Mouse (Mus musculus) kidney, embryonic 15.5 days (tissue): ENCODE results near the gene Mrpl2. TPM values are rescaled to one million over a fixed set of nuclear protein-coding genes. Genes with fewer than 3 reads are reported as not detected.
A peak's percentile ranks its signal among the peaks of the same experiment; 100 is the strongest.

Experiments
- ATAC-seq: fragments of 200-750 bp; cut with Nextera tagmentation; replicated peaks from 2 replicates; pipeline ENCODE4 v1.8.0; 2017; ENCODE audit warnings: moderate TSS enrichment; ENCODE audit not compliant: low FRiP score
- H3K27ac ChIP-seq: fragments of 300-500 bp; sonication (generic); 2 replicates; pipeline ENCODE4 v1.5.1; 2015; ENCODE audit warnings: mild to moderate bottlenecking, inconsistent platforms
- H3K27me3 ChIP-seq: fragments of 300-500 bp; sonication (generic); 2 replicates; pipeline ENCODE4 v1.6.1; 2015; ENCODE audit warnings: inconsistent platforms
- H3K36me3 ChIP-seq: fragments of 300-500 bp; sonication (generic); 2 replicates; pipeline ENCODE4 v1.6.1; 2015; ENCODE audit warnings: inconsistent platforms
- H3K4me1 ChIP-seq: fragments of 300-500 bp; sonication (generic); 2 replicates; pipeline ENCODE4 v1.6.1; 2015; ENCODE audit warnings: inconsistent platforms
- H3K4me2 ChIP-seq: fragments of 300-500 bp; sonication (generic); 2 replicates; pipeline ENCODE4 v1.6.1; 2015; ENCODE audit warnings: moderate library complexity, mild to moderate bottlenecking, inconsistent platforms
- H3K4me3 ChIP-seq: fragments of 300-500 bp; sonication (generic); replicated peaks from 2 replicates; pipeline ENCODE4 v1.5.1; 2015; ENCODE audit warnings: mild to moderate bottlenecking, inconsistent platforms
- H3K9ac ChIP-seq: fragments of 300-500 bp; sonication (generic); 2 replicates; pipeline ENCODE4 v1.6.1; 2015; ENCODE audit warnings: mild to moderate bottlenecking, inconsistent platforms
- H3K9me3 ChIP-seq: fragments of 300-500 bp; sonication (generic); replicated peaks from 2 replicates; pipeline ENCODE4 v1.6.1; 2016; ENCODE audit warnings: inconsistent platforms
- WGBS: fragments of 180-500 bp; shearing (Covaris S2); methylation state at CpG from one replicate; pipeline ENCODE4 v1.1.7; 2015; ENCODE audit warnings: mixed read lengths; 5-methylcytosine and 5-hydroxymethylcytosine counted together
- polyA plus RNA-seq: library from polyadenylated mRNA; unstranded; fragments of >200 nt; fragmentation: Nextera tagmentation; extraction: Ambion mirVana; gene quantifications from 2 replicates; pipeline ENCODE4 v1.2.1, GENCODE M21; 2015

Gene Mrpl2
- polyA plus RNA-seq, 1 experiment from 2014 or later, result 124 TPM

DNA sequence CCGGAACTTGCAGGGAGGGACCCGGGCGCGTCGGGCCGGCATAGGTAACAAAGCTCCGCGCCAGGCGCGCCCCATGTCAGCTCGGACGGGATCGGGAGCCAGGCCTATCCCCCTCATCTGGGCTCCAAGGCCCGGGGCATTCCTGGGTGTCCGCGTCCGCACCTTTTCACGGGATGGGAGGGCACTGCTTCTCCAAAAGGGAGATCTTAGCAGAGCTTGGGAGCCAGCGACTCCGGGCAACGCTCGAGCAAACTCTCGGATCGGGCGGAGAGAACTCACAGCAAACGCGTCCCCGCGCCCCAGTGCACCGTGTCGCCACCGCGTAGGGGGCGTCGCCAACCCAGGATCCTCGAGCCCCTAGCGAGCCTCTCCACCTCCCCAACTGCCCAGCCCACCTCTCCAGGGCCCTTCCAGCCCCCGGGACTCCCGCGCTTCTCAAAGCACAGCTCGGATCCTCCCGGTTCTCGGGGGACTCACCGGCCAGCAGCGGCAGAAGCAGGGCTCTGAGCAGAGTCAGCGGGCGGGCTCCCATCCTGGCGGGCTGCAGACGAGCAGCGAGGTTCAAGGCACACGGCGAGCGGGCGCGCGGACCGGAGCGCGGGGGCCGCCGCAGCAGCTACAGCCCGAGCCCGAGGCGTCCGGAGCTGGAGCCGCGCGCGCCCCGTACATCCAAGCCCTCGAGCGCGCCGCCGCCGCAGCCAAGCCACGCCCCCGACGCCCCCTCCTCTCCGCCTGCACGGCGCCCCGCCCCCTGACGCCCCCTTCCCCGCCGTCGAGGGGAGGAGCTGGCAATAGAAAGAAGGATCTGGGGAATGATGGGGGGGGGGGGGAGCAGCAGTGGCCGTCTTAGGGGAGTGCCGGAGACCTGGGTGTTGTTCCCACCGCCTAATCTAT lies 17.0 kb upstream of the Mrpl2 start, which contains the start of gene Ptk7:
Ptk7 (minus strand) TSS at position 714 of the 894 bp plus-strand sequence.
- WGBS, result under 1% methylated on average over 89 of the region's 90 CpGs

GRCm38 (mm10) chr17:46629685-46630441 lies 16.2 kb upstream of the Mrpl2 start:
- Histone ChIP-seq H3K4me3 (peak overlapping the region; percentile 89), H3K9ac (peak overlapping the region; percentile 99; the same call in 1 of the 2 replicates), H3K4me2 (peak overlapping the region; percentile 71), H3K4me1 (peaks cover 59% of the 10 kb centered on the region), H3K36me3 (peaks cover 30% of the 10 kb centered on the region; the same call in 1 of the 2 replicates), H3K27ac (peak overlapping the region; percentile 98), H3K9me3 (no peaks in the 10 kb centered on the region), H3K27me3 (no peaks in the 10 kb centered on the region)
- peak; percentile 88 for ATAC-seq
- 10% methylated on average over 11 of the region's 12 CpGs for WGBS

More for the DNA sequence above, 17.0 kb upstream of the Mrpl2 start, which contains the start of gene Ptk7:
- peak; percentile 68 for ATAC-seq
- Histone ChIP-seq H3K4me3 (peak within 1 kb of the TSS; percentile 89), H3K27me3 (no peaks in the 10 kb centered on the region), H3K36me3 (peaks cover 24% of the 10 kb centered on the region; the same call in 1 of the 2 replicates), H3K4me1 (peaks cover 68% of the 10 kb centered on the region), H3K9me3 (no peaks in the 10 kb centered on the region), H3K27ac (peak within 1 kb of the TSS; percentile 98), H3K9ac (peak within 1 kb of the TSS; percentile 99), H3K4me2 (peak within 1 kb of the TSS; percentile 71)

DNA sequence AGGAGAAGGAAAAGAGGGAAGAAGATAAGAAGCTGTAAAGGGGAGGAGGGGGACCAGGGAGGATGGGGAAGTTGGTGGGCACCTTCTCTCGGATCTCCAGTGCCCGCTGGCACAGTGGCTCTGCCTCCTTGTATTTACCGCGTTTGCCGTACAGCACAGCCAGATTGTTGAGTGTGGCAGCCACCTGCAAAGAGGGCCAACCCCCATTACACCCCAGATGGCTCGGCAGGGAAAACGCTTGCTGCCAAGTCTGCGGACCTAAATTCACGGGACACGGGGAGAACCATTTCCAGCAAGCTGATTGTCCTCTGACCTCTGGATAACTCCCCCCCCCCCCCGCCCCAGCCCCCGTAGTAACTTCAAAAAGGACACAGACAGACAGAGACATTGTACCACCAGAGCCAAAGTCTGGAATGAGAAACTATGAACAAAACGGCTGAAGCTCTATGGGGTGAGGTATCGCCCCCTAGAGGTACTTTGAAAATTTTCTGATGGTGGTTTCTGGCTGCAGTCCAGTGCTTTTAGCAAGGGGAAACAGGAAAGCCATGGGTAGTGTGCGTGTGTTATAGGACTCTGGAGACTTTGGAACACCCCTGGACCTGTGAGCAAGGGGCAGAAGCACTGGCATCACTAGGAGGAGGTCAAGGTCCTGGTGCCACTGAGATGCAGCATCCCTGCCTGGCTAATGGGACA lies 9.1 kb upstream of the Mrpl2 start:
- Histone ChIP-seq H3K9me3 (no peaks in the 10 kb centered on the region), H3K4me1 (peaks cover 21% of the 10 kb centered on the region), H3K4me3 (peak overlapping the region; percentile 15; the same call in 1 of the 2 replicates), H3K4me2 (peak overlapping the region; percentile 50), H3K36me3 (peaks cover 65% of the 10 kb centered on the region), H3K9ac (no peak overlapping the region), H3K27ac (no peak overlapping the region), H3K27me3 (no peaks in the 10 kb centered on the region)
- WGBS, result 15% methylated on average over 15 of the region's 15 CpGs
- ATAC-seq, result 0 out of 2 replicates have a peak, but pooled peaks have one; percentile 17

DNA sequence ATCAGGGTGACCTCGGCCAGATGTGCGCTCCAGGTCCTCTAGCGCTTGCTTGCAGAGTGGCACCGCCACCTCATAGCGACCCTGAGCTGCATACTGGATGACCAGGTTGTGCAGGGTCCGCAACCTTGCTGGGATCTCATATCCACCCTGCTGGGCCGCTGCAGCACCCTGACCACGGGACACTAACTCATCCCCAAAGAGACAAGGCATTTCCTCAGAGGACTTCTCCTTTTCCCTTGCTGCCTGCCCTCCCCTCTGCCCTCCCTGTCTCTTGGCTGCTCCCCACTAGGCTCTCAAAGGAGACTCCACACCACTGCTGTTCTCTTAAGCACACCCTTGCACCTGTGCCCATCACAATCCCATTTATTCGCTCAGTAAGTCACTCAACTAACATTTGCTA lies 6.1 kb upstream of the Mrpl2 start:
- Histone ChIP-seq H3K36me3 (peaks cover 47% of the 10 kb centered on the region), H3K4me2 (no peak overlapping the region), H3K27ac (peak overlapping the region; percentile 1; the same call in 1 of the 2 replicates), H3K9ac (no peak overlapping the region), H3K27me3 (no peaks in the 10 kb centered on the region), H3K4me1 (peaks cover 31% of the 10 kb centered on the region), H3K4me3 (no peak overlapping the region), H3K9me3 (no peaks in the 10 kb centered on the region)
- 56% methylated on average over 9 of the region's 9 CpGs for WGBS
- ATAC-seq, result no peak

DNA sequence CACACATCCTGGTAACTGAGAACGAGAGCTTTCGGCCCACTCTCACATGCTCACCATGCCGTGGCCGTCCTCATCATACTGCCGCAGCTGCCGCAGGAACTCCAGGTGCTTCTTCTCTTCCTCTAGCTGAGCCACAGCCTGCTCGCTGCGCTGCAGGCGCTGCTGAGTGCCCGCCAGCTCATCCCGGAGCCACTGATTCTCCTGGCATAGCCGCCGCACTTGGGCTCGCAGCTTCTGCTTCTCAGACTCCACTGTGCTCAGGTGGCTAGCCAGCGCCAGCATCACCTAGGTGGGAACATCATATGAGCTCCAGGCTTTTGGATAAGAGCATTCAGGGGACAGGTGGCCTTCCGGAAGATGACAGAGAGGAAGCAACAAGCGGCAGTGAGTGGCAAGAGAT lies 4.0 kb upstream of the Mrpl2 start:
- Histone ChIP-seq H3K27ac (no peak overlapping the region), H3K36me3 (peaks cover 39% of the 10 kb centered on the region), H3K4me3 (no peak overlapping the region), H3K4me2 (no peak overlapping the region), H3K9me3 (no peaks in the 10 kb centered on the region), H3K4me1 (peaks cover 34% of the 10 kb centered on the region), H3K27me3 (no peaks in the 10 kb centered on the region), H3K9ac (no peak overlapping the region)
- 90% methylated on average over 17 of the region's 17 CpGs for WGBS
- ATAC-seq, result no peak

DNA sequence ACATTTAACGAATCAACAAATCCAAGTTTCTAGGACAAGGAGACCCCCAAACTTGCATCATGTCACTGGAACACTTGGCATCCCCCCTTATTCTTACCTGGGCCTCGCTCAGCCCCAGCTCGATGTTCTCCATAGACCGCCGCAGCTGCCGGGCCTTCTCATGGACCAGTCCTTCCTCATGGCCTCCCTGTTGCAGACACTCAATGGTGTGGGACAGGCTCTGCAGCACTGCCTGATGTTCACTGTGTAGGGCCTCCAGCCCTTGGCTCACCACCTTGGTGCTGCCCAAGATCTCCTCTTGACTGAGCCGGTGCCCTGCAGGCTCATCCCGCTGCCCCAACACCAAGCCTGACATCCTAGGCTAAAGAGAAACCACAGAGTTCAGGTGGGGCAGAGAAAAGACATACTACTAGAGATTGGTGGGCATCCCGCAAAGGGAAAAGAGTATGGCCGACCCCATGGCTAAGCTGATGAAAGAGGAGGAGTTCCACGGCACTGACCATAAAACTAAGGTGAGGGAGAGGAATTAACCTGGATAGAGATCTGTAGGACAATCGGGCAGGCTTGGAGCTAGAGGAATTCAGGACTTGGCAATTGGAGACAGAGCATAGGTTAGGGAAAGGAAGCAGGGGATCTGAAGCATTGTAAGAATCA lies 1.8 kb upstream of the Mrpl2 start:
- Histone ChIP-seq H3K9me3 (no peaks in the 10 kb centered on the region), H3K27me3 (no peaks in the 10 kb centered on the region), H3K27ac (peak overlapping the region; percentile 85), H3K4me3 (peak overlapping the region; percentile 89), H3K4me1 (peaks cover 32% of the 10 kb centered on the region), H3K9ac (peak overlapping the region; percentile 71; the same call in 1 of the 2 replicates), H3K36me3 (peaks cover 46% of the 10 kb centered on the region), H3K4me2 (peak overlapping the region; percentile 93)
- 81% methylated on average over 12 of the region's 12 CpGs for WGBS
- no peak for ATAC-seq

GRCm38 (mm10) chr17:46644916-46645475 lies 1.0 kb upstream of the Mrpl2 start:
- ATAC-seq, result peak; percentile 30
- Histone ChIP-seq H3K4me2 (peak overlapping the region; percentile 93), H3K27ac (peak overlapping the region; percentile 85), H3K4me3 (peak overlapping the region; percentile 89), H3K9me3 (no peaks in the 10 kb centered on the region), H3K9ac (peak overlapping the region; percentile 71), H3K4me1 (peaks cover 32% of the 10 kb centered on the region), H3K27me3 (no peaks in the 10 kb centered on the region), H3K36me3 (peaks cover 40% of the 10 kb centered on the region)
- 3% methylated on average over 11 of the region's 11 CpGs for WGBS

- H3K27me3 ChIP-seq, result no peaks in the 10 kb centered on the region
- ATAC-seq, result no peak
Measured at GRCm38 (mm10) chr17:46646322-46646662, 263 bp downstream of the Mrpl2 start.

DNA sequence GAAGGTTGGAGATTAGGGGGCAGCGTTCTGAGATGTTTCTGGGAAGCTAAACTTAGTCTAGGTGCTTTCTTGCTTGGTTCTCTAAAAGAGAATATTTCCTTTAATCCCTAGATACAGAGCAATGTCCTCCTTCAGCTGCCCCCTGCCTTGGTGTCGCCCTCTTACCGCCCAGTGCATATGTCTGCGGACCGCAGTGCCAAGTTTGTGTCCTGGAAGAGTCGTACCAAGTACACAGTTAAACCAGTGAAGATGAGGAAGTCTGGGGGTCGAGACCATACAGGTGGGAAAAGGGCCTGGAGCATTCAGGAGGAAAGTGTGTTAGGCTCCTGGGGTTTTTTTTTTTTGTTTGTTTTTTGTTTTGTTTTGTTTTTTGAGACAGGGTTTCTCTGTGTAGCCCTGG lies 1.2 kb downstream of the Mrpl2 start:
- no peaks in the 10 kb centered on the region for H3K27me3 ChIP-seq
- no peak overlapping the region for H3K27ac ChIP-seq
- H3K9ac ChIP-seq, result no peak overlapping the region
- no peaks in the 10 kb centered on the region for H3K9me3 ChIP-seq
- WGBS, result 91% methylated on average over 7 of the region's 7 CpGs
- peaks cover 17% of the 10 kb centered on the region for H3K36me3 ChIP-seq
- ATAC-seq, result no peak
- peak overlapping the region; percentile 76; the same call in 1 of the 2 replicates for H3K4me2 ChIP-seq
- peaks cover 46% of the 10 kb centered on the region for H3K4me1 ChIP-seq
- H3K4me3 ChIP-seq, result peak overlapping the region; percentile 89

More at GRCm38 (mm10) chr17:46646322-46646662, 263 bp downstream of the Mrpl2 start:
- Histone ChIP-seq H3K4me2 (peak overlapping the region; percentile 76), H3K9ac (peak overlapping the region; percentile 78), H3K27ac (peak overlapping the region; percentile 84), H3K9me3 (no peaks in the 10 kb centered on the region), H3K36me3 (peaks cover 27% of the 10 kb centered on the region), H3K4me1 (peaks cover 36% of the 10 kb centered on the region), H3K4me3 (peak overlapping the region; percentile 89)
- under 1% methylated on average over 19 of the region's 19 CpGs for WGBS

GRCm38 (mm10) chr17:46648436-46648835 lies 2.4 kb downstream of the Mrpl2 start:
- Histone ChIP-seq H3K27me3 (no peaks in the 10 kb centered on the region), H3K9ac (no peak overlapping the region), H3K27ac (no peak overlapping the region), H3K4me3 (no peak overlapping the region), H3K4me2 (no peak overlapping the region), H3K9me3 (no peaks in the 10 kb centered on the region), H3K36me3 (peaks cover 22% of the 10 kb centered on the region), H3K4me1 (peaks cover 56% of the 10 kb centered on the region)
- WGBS, result 89% methylated on average over 9 of the region's 9 CpGs
- ATAC-seq, result no peak

DNA sequence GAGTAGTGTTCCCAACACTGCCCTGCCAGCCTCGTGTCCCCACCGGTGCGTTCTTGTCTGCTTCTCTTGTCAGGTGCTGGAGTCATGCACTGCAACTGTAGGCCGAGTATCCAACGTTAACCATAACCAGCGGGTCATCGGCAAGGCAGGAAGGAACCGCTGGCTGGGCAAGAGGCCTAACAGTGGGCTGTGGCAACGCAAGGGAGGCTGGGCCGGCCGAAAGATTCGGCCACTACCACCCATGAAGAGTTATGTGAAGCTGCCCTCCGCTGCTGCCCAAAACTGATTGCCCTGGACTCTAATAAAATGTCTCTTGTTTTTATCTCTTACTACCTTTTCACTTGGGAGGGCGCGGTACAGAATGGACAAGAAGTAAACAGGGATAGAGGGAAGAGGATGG lies 3.8 kb downstream of the Mrpl2 start:
- H3K4me1 ChIP-seq, result peaks cover 53% of the 10 kb centered on the region

More for the DNA sequence above, 3.8 kb downstream of the Mrpl2 start:
- no peak for ATAC-seq
- peak overlapping the region; percentile 98 for H3K27ac ChIP-seq
- H3K27me3 ChIP-seq, result no peaks in the 10 kb centered on the region
- 28% methylated on average over 15 of the region's 15 CpGs for WGBS
- peak overlapping the region; percentile 24 for H3K9ac ChIP-seq
- peaks cover 36% of the 10 kb centered on the region for H3K36me3 ChIP-seq
- H3K4me3 ChIP-seq, result peak overlapping the region; percentile 74
- H3K4me2 ChIP-seq, result peak overlapping the region; percentile 80
- H3K9me3 ChIP-seq, result no peaks in the 10 kb centered on the region
